Mouse (Mus musculus) heart, adult 18-20 months (tissue): ENCODE results near the gene Il1rapl2. TPM values are rescaled to one million over a fixed set of nuclear protein-coding genes. Genes with fewer than 3 reads are reported as not detected.
"Not testable (repeated sequence)": the region's sequence is repeated elsewhere in the genome, so short reads cannot be mapped to it uniquely, and the experiment has no call there.

Experiments
- DNase-seq, 2 experiments: peaks; one replicate each; pipeline ENCODE4 v3.0.0; 2021 to 2022; ENCODE audit warnings: mixed read lengths in 1 of 2
- total RNA-seq, 2 experiments: library from RNA; stranded (reverse); gene quantifications; 2 replicates each; pipeline ENCODE4 v1.2.3; 2021

The Il1rapl2 gene
- total RNA-seq, 2 experiments from 2014 or later, result not detected

GRCm38 (mm10) chrX:138170146-138170545 lies 599.7 kb downstream of the Il1rapl2 start:
- DNase-seq, result peak in 1 of 2 experiments; percentile 1

- no peak for DNase-seq
Measured at GRCm38 (mm10) chrX:138209480-138209879, 639.1 kb downstream of the Il1rapl2 start, which contains the start of gene Tex13a. Gene Tex13a (minus strand): TSS chrX:138209580.

DNA sequence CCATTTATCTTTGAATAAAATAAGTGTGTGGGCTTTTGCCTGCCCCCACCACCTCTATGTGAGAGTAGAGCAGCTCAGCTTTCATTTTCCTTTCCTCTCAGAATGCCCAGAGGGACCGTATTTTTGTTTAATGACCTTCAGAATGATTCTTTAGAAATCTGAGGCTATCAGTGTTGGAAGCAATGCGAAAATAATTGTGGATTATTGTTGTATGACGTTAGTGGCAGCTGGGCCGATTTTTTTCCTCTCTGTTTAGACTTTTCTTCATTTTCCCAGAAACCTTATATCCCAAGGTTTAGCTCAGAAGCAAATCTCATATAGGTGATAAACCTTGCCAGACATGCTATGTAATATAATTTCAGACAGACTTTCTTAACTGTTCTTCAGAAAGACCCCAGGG lies 664.2 kb downstream of the Il1rapl2 start:
- DNase-seq, result no peak

- DNase-seq, result not testable (repeated sequence)
Measured at GRCm38 (mm10) chrX:138348736-138349135, 778.3 kb downstream of the Il1rapl2 start.

- no peak for DNase-seq
Measured at GRCm38 (mm10) chrX:138433794-138434193, 863.4 kb downstream of the Il1rapl2 start.

GRCm38 (mm10) chrX:138437939-138438338 lies 867.5 kb downstream of the Il1rapl2 start:
- peak; percentile 66 to 77 for DNase-seq

GRCm38 (mm10) chrX:138449856-138450255 lies 879.4 kb downstream of the Il1rapl2 start:
- no peak for DNase-seq

- DNase-seq, result no peak
Measured at GRCm38 (mm10) chrX:138478488-138478887, 908.1 kb downstream of the Il1rapl2 start.

- no peak for DNase-seq
Measured at GRCm38 (mm10) chrX:138500510-138500909, 930.1 kb downstream of the Il1rapl2 start.

DNA sequence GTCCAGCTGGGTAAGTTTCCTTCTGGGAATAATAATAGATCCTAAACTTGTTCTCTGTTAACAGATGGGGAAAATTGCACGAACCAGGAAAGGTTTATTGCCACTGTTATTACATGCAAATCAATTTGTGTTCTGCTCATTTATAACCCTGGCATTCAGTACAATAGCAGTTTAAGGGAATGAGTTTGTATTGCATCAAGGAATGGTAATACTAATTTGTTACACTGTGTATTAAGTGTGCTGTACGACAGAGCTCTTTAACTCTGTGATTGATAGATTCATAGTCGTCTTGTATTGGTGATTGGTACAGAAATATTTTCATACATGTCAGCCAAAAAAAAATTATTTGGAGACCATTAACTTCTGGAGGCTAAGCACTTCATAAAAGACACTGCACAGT lies 934.6 kb downstream of the Il1rapl2 start:
- no peak for DNase-seq

GRCm38 (mm10) chrX:138620106-138620505 lies 1049.7 kb downstream of the Il1rapl2 start:
- no peak for DNase-seq

DNA sequence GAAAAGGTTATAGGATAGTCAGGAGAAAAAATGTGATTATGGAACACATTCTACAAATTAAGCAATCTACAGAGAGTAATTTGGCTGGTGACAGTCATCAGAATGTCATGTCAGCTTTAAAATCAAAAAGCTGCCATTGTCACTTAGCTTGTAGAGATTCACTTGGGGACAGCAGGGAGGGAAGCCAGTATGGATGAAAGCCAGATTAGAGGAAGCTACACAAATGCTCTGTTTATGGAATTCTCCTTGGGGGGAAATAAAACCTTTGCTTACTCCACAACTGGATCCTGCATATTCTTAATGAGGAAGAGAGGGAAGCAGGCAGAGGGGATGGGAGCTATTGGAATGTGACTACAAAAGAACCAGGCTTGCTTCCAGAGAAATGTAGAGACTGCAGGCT lies 1054.9 kb downstream of the Il1rapl2 start:
- DNase-seq, result no peak

GRCm38 (mm10) chrX:138722372-138722771 lies 1152.0 kb downstream of the Il1rapl2 start:
- DNase-seq, result no peak

- no peak for DNase-seq
Measured at GRCm38 (mm10) chrX:138800958-138801357, 1230.5 kb downstream of the Il1rapl2 start.

GRCm38 (mm10) chrX:138831876-138832275 lies 1261.5 kb downstream of the Il1rapl2 start:
- no peak for DNase-seq

DNA sequence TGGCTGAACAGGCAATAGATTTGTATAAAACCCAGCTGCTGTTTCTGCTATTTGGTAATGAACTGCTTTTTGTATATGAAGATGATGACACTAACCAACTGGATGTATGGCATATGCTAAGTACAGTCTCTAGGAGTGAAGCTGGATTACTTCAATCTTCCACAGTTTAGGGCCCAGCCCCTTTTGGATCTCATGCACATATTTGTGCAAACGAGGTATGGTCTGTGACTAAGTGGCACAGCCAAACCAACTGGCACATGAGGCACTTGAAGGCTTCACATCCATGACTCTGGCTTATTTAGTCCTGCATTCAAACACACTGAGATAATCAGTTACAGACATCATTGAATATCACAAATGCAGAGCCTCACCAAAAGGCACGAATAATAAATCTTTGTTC lies 1263.5 kb downstream of the Il1rapl2 start:
- no peak for DNase-seq

- DNase-seq, result peak; percentile 9 to 10
Measured at GRCm38 (mm10) chrX:138838381-138838780, 1268.0 kb downstream of the Il1rapl2 start.
